Mouse (Mus musculus) cerebellum, adult 2 months (tissue): ENCODE measurements around the gene Ten1.

Experiments used
- CTCF ChIP-seq: fragments of 200-500 bp; IDR thresholded peaks from 2 replicates; pipeline ENCODE4 v1.5.1; 2011; ENCODE audit warnings: low read depth, mild to moderate bottlenecking, control low read depth, low read length, moderate library complexity, borderline replicate concordance; ENCODE audit not compliant: insufficient read depth
- POLR2A ChIP-seq: fragments of 200-500 bp; IDR thresholded peaks from 2 replicates; pipeline ENCODE4 v1.6.1; 2011; ENCODE audit warnings: low read length, control low read depth, borderline replicate concordance; ENCODE audit not compliant: insufficient read depth

DNA sequence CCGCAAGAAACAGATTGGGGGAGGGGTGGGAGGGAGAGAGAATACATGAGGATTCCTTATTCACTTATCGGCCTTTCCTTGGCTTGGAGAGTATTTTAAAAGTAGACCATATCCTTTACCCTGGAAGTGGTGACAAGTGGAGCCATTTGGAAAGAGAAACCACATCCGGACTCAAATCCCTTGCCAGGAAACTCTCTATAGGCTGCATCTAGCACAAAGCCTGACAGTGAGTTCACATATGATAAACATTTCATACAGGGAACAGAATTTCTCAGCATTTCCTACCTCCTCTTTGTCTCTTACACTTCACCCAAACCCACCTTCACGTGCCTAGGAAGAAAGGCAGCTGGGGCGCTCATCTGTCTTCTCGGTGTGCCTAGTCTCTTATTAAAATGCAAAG is 31.4 kb upstream of the Ten1 start:
- TF ChIP-seq POLR2A (no peak), CTCF (no peak)
